Mouse (Mus musculus) limb, embryonic 14.5 days (tissue): ENCODE results near the gene Jsrp1. TPM values are rescaled to one million over a fixed set of nuclear protein-coding genes. Genes with fewer than 3 reads are reported as not detected.

Experiments
- ATAC-seq: fragments of 200-750 bp; cut with Nextera tagmentation; 2 replicates; pipeline ENCODE4 v1.8.0; 2017; ENCODE audit warnings: low read depth, moderate number of reproducible peaks, moderate TSS enrichment; ENCODE audit not compliant: low FRiP score
- DNase-seq: peaks from one replicate; pipeline ENCODE4 v3.0.0-alpha.2; 2015; ENCODE audit warnings: low spot score
- H3K27ac ChIP-seq: fragments of 300-500 bp; sonication (generic); replicated peaks from 2 replicates; pipeline ENCODE4 v1.5.1; 2014; ENCODE audit warnings: low read depth, mild to moderate bottlenecking, low read length, moderate library complexity, mixed read lengths
- H3K27me3 ChIP-seq: fragments of 300-500 bp; sonication (generic); 2 replicates; pipeline ENCODE4 v1.6.1; 2014; ENCODE audit warnings: low read length, mixed read lengths; ENCODE audit not compliant: control insufficient read depth, insufficient read depth
- H3K36me3 ChIP-seq: fragments of 300-500 bp; sonication (generic); 2 replicates; pipeline ENCODE4 v1.6.1; 2014; ENCODE audit warnings: mild to moderate bottlenecking, low read length, moderate library complexity, mixed read lengths; ENCODE audit not compliant: control insufficient read depth, insufficient read depth
- H3K4me1 ChIP-seq: fragments of 300-500 bp; sonication (generic); 2 replicates; pipeline ENCODE4 v1.6.1; 2014; ENCODE audit warnings: antibody characterized with exemption, low read length, mixed read lengths; ENCODE audit not compliant: control insufficient read depth, insufficient read depth
- H3K4me2 ChIP-seq: fragments of 300-500 bp; sonication (generic); replicated peaks from 2 replicates; pipeline ENCODE4 v1.6.1; 2014; ENCODE audit warnings: low read depth, mild to moderate bottlenecking, low read length, moderate library complexity; ENCODE audit not compliant: severe bottlenecking
- H3K4me3 ChIP-seq: fragments of 300-500 bp; sonication (generic); replicated peaks from 2 replicates; pipeline ENCODE4 v1.5.1; 2014; ENCODE audit warnings: low read length
- H3K9ac ChIP-seq: fragments of 300-500 bp; sonication (generic); 2 replicates; pipeline ENCODE4 v1.6.1; 2014; ENCODE audit warnings: mild to moderate bottlenecking, low read depth, low read length, moderate library complexity; ENCODE audit not compliant: severe bottlenecking
- H3K9me3 ChIP-seq: fragments of 300-500 bp; sonication (generic); 2 replicates; pipeline ENCODE4 v1.6.1; 2016; ENCODE audit warnings: low read length; ENCODE audit not compliant: control insufficient read depth
- POLR2A ChIP-seq: fragments of 200-500 bp; IDR thresholded peaks from 2 replicates; pipeline ENCODE4 v1.8.0; 2012; ENCODE audit warnings: inconsistent platforms, mild to moderate bottlenecking, moderate library complexity, borderline replicate concordance; ENCODE audit not compliant: insufficient read depth, insufficient read length; ENCODE audit errors: extremely low read depth
- WGBS: fragments of 180-500 bp; shearing (Covaris S2); extraction: QIAGEN DNeasy Blood & Tissue Kit; methylation state at CpG from one replicate; pipeline ENCODE4 v1.1.7; 2014; 5-methylcytosine and 5-hydroxymethylcytosine counted together
- polyA plus RNA-seq, 2 experiments: library from polyadenylated mRNA; depleted of rRNA in 1 of 2; stranded (reverse) in 1 of 2; unstranded in 1 of 2; fragments of >200 nt; fragmentation: Nextera tagmentation in 1 of 2; extraction: Ambion mirVana in 1 of 2; gene quantifications; 2 replicates each; pipeline versions ENCODE4 v1.2.1 to v1.2.3; 2012 to 2014

The Jsrp1 gene
- polyA plus RNA-seq, 2 experiments = 6.1 to 12.1 TPM

- Histone ChIP-seq H3K4me3 (no peak overlapping the region), H3K9ac (no peak overlapping the region), H3K9me3 (no peaks in the 10 kb centered on the region), H3K27ac (no peak overlapping the region), H3K27me3 (peaks cover 25% of the 10 kb centered on the region), H3K36me3 (peaks cover 50% of the 10 kb centered on the region), H3K4me2 (no peak overlapping the region), H3K4me1 (peaks cover 34% of the 10 kb centered on the region)
- ATAC-seq (no peak), DNase-seq (no peak)
- TF ChIP-seq POLR2A = no peak
- WGBS = 76% methylated on average over 5 of the region's 5 CpGs
These were observed 8.0 kb downstream of the Jsrp1 start for GRCm38 (mm10) chr10:80805322-80805721.

GRCm38 (mm10) chr10:80804916-80805315 lies 8.4 kb downstream of the Jsrp1 start, which contains the start of gene Amh:
Gene Amh (plus strand): TSS chr10:80805243.
- WGBS = 68% methylated on average over 6 of the region's 6 CpGs
- H3K4me3 ChIP-seq = no peak within 1 kb of the TSS
- H3K9ac ChIP-seq = no peak within 1 kb of the TSS
- TF ChIP-seq POLR2A = no peak
- peaks cover 52% of the 10 kb centered on the region for H3K36me3 ChIP-seq
- H3K4me1 ChIP-seq = peaks cover 30% of the 10 kb centered on the region
- H3K9me3 ChIP-seq = no peaks in the 10 kb centered on the region
- no peak within 1 kb of the TSS for H3K4me2 ChIP-seq
- no peak within 1 kb of the TSS for H3K27ac ChIP-seq
- ATAC-seq (no peak), DNase-seq (no peak)
- peaks cover 21% of the 10 kb centered on the region for H3K27me3 ChIP-seq

DNA sequence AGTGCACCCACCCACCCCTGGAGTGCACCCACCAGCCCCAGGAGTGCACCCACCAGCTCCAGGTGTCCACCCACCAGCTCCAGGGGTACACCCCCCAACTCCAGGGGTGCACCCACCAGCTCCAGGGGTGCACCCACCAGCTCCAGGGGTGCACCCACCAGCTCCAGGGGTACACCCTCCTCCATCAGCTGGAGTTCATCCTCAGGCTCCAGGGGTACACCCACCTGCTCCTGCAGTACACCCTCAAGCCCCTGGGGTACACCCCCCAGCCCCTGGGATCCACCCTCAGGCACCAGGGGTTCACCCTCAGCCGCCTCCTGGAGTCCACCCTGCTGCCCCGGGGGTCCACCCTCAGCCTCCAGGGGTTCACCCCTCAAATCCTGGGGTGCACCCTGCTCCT lies 9.0 kb downstream of the Jsrp1 start:
- Histone ChIP-seq H3K4me3 (no peak overlapping the region), H3K27ac (no peak overlapping the region), H3K27me3 (peaks cover 17% of the 10 kb centered on the region), H3K9me3 (no peaks in the 10 kb centered on the region), H3K4me2 (no peak overlapping the region), H3K4me1 (peaks cover 28% of the 10 kb centered on the region), H3K36me3 (peaks cover 52% of the 10 kb centered on the region), H3K9ac (no peak overlapping the region)
- ATAC-seq (no peak), DNase-seq (no peak)
- TF ChIP-seq POLR2A = no peak
- 94% methylated on average over 2 of the region's 2 CpGs for WGBS

DNA sequence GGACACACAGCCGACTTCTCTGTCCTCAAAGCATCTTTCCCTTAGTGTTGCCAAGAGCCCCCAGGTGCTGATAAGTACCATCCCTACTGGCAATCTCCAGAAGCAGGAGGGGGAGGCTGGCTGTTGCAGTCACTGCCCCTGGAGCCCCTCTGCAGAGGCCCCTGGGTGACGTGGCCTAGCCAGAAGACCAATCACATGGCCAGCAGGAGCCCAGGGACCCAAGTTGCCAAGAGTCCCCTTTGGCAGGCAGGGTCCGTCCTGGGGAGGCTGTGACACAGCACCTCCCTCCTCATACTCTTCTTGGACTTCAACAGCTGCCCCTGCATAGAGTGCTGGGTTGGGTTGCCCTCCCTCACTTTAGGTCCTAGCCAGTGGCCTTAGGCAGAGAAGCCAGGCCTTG lies 10.3 kb downstream of the Jsrp1 start:
- DNase-seq (no peak), ATAC-seq (no peak)
- TF ChIP-seq POLR2A = no peak
- H3K4me1 ChIP-seq = peaks cover 17% of the 10 kb centered on the region; the same call in 1 of the 2 replicates
- no peak overlapping the region for H3K4me3 ChIP-seq
- peaks cover 52% of the 10 kb centered on the region for H3K36me3 ChIP-seq
- no peak overlapping the region for H3K4me2 ChIP-seq
- WGBS = 85% methylated on average over 3 of the region's 3 CpGs
- peaks cover 3% of the 10 kb centered on the region; the same call in 1 of the 2 replicates for H3K27me3 ChIP-seq
- H3K9me3 ChIP-seq = no peaks in the 10 kb centered on the region
- no peak overlapping the region for H3K27ac ChIP-seq
- H3K9ac ChIP-seq = no peak overlapping the region

DNA sequence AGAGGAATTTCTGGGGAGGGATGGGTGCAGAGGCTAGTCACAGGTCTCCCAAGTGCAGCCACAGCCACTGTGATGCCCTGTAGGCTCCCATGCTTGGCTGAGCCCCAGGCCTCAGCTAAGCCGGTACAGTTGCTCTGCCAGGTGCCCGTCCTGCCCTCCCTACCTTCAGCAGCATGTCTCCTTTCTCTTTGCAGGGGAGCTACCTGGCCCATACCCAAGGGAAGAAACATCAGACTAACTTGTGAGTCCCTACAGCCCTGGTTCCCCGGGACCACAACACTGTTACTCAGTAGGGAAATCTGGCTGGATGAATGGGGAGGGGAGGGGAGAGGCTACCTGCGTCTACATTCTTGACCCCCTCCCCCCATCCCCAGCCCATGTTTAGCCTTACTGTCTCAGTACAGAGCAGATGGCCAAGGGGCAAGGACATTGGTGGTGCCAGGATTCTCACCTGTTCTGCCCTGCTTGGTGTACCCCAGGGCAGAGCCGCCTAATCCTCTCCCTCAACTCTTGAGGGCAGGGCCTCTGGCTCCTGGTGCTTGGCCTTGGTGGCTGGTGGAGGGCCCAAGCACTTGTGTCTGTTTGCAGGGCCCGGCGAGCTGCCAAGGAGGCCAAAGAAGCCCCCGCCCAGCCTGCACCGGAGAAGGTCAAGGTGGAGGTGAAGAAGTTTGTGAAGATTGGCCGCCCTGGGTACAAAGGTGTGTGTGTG lies 10.9 kb downstream of the Jsrp1 start:
- no peak overlapping the region for H3K4me2 ChIP-seq
- WGBS = 90% methylated on average over 7 of the region's 10 CpGs
- H3K4me3 ChIP-seq = no peak overlapping the region
- no peaks in the 10 kb centered on the region for H3K27me3 ChIP-seq
- no peaks in the 10 kb centered on the region for H3K9me3 ChIP-seq
- DNase-seq (no peak), ATAC-seq (no peak)
- no peak overlapping the region for H3K9ac ChIP-seq
- peaks cover 52% of the 10 kb centered on the region for H3K36me3 ChIP-seq
- H3K27ac ChIP-seq = no peak overlapping the region
- TF ChIP-seq POLR2A = no peak
- H3K4me1 ChIP-seq = peaks cover 13% of the 10 kb centered on the region; the same call in 1 of the 2 replicates
